Mouse (Mus musculus): ENCODE results near the gene Grin2a. TPM values are rescaled to one million over a fixed set of nuclear protein-coding genes. Genes with fewer than 3 reads are reported as not detected.

Grin2a gene
- total RNA-seq, 2 experiments from 2014 or later: not detected

- no peak for ATAC-seq (replicated peaks; ENCODE audit: low FRiP score, low TSS enrichment, poor library complexity, severe bottlenecking)
Measured at GRCm38 (mm10) chr16:9980641-9981040, 14.7 kb downstream of the Grin2a start.

GRCm38 (mm10) chr16:9978173-9978572 lies 17.2 kb downstream of the Grin2a start:
- ATAC-seq (replicated peaks; ENCODE audit: low FRiP score, low TSS enrichment, poor library complexity, severe bottlenecking): no peak

GRCm38 (mm10) chr16:9972705-9973104 lies 22.7 kb downstream of the Grin2a start:
- no peak for ATAC-seq (replicated peaks; ENCODE audit: low FRiP score, low TSS enrichment, poor library complexity, severe bottlenecking)

- ATAC-seq (replicated peaks; ENCODE audit: low FRiP score, low TSS enrichment, poor library complexity, severe bottlenecking): no peak
Measured at GRCm38 (mm10) chr16:9964469-9964868, 30.9 kb downstream of the Grin2a start.

- no peak for ATAC-seq (replicated peaks; ENCODE audit: low FRiP score, low TSS enrichment, poor library complexity, severe bottlenecking)
Measured at GRCm38 (mm10) chr16:9962482-9962881, 32.9 kb downstream of the Grin2a start.

- no peak for ATAC-seq (replicated peaks; ENCODE audit: low FRiP score, low TSS enrichment, poor library complexity, severe bottlenecking)
Measured at GRCm38 (mm10) chr16:9959340-9959739, 36.0 kb downstream of the Grin2a start.

- ATAC-seq (replicated peaks; ENCODE audit: low FRiP score, low TSS enrichment, poor library complexity, severe bottlenecking): no peak
Measured at GRCm38 (mm10) chr16:9954266-9954665, 41.1 kb downstream of the Grin2a start.

GRCm38 (mm10) chr16:9953396-9953831 lies 41.9 kb downstream of the Grin2a start:
- ATAC-seq (replicated peaks; ENCODE audit: low FRiP score, low TSS enrichment, poor library complexity, severe bottlenecking): no peak

GRCm38 (mm10) chr16:9949250-9949649 lies 46.1 kb downstream of the Grin2a start:
- ATAC-seq (replicated peaks; ENCODE audit: low FRiP score, low TSS enrichment, poor library complexity, severe bottlenecking): no peak

GRCm38 (mm10) chr16:9947430-9947829 lies 47.9 kb downstream of the Grin2a start:
- no peak for ATAC-seq (replicated peaks; ENCODE audit: low FRiP score, low TSS enrichment, poor library complexity, severe bottlenecking)

- ATAC-seq (replicated peaks; ENCODE audit: low FRiP score, low TSS enrichment, poor library complexity, severe bottlenecking): no peak
Measured at GRCm38 (mm10) chr16:9944836-9945235, 50.5 kb downstream of the Grin2a start.

GRCm38 (mm10) chr16:9941306-9941930 lies 53.9 kb downstream of the Grin2a start:
- no peak for ATAC-seq (replicated peaks; ENCODE audit: low FRiP score, low TSS enrichment, poor library complexity, severe bottlenecking)

- ATAC-seq (replicated peaks; ENCODE audit: low FRiP score, low TSS enrichment, poor library complexity, severe bottlenecking): no peak
Measured at GRCm38 (mm10) chr16:9940716-9941115, 54.6 kb downstream of the Grin2a start.

GRCm38 (mm10) chr16:9910672-9911071 lies 84.7 kb downstream of the Grin2a start:
- no peak for ATAC-seq (replicated peaks; ENCODE audit: low FRiP score, low TSS enrichment, poor library complexity, severe bottlenecking)

GRCm38 (mm10) chr16:9909225-9909624 lies 86.1 kb downstream of the Grin2a start:
- no peak for ATAC-seq (replicated peaks; ENCODE audit: low FRiP score, low TSS enrichment, poor library complexity, severe bottlenecking)

- ATAC-seq (replicated peaks; ENCODE audit: low FRiP score, low TSS enrichment, poor library complexity, severe bottlenecking): no peak
Measured at GRCm38 (mm10) chr16:9904443-9904842, 90.9 kb downstream of the Grin2a start.

- ATAC-seq (replicated peaks; ENCODE audit: low FRiP score, low TSS enrichment, poor library complexity, severe bottlenecking): no peak
Measured at GRCm38 (mm10) chr16:9902680-9903463, 92.5 kb downstream of the Grin2a start.

- no peak for ATAC-seq (replicated peaks; ENCODE audit: low FRiP score, low TSS enrichment, poor library complexity, severe bottlenecking)
Measured at GRCm38 (mm10) chr16:9901433-9901832, 93.9 kb downstream of the Grin2a start.

GRCm38 (mm10) chr16:9900996-9901395 lies 94.4 kb downstream of the Grin2a start:
- ATAC-seq (replicated peaks; ENCODE audit: low FRiP score, low TSS enrichment, poor library complexity, severe bottlenecking): no peak

- ATAC-seq (replicated peaks; ENCODE audit: low FRiP score, low TSS enrichment, poor library complexity, severe bottlenecking): no peak
Measured at GRCm38 (mm10) chr16:9900196-9900595, 95.2 kb downstream of the Grin2a start.

- ATAC-seq (replicated peaks; ENCODE audit: low FRiP score, low TSS enrichment, poor library complexity, severe bottlenecking): no peak
Measured at GRCm38 (mm10) chr16:9899176-9899575, 96.2 kb downstream of the Grin2a start.

Data from megakaryocyte-erythroid progenitor cell, adult 5-6 weeks (primary cell).